18 mouse cellular contexts compared by ENCODE assay signal in the genomic region with DNA sequence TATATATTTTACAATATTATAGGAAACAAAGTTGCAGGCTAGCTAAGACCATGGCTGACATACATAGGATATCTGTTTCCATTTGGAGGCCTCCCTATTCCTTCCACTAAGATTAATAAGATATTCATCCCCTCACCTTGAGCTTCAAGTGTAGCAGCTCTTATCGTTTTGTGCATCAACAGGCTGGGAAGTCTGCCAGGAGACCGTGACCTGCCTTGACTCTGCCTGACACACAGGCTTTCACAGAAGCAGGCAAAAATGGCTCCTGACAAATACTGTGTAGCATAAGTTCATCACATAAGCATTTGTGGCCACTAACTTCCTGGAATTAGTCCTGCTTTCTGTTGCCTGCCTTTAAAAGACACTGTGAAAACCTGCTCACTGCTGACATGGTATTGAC. TPM values are rescaled to one million over a fixed set of nuclear protein-coding genes. Genes with fewer than 3 reads are reported as not detected.
A peak's percentile ranks its signal among the peaks of the same experiment; 100 is the strongest.
DNase-seq lines count a peak whose midpoint lies in the region; ATAC-seq lines count a peak whose summit lies in the region.
"Had no signal": no experiment of that assay in that cellular context is flagged by ENCODE, and none has a peak within 500 bp of the region (broad histone marks: within the 10 kb centered on the region; RNA-seq: fewer than 3 reads in every experiment).

No protein-coding gene starts in this region.

- H3K4me3 ChIP-seq in kidney, embryonic 15.5 days (replicated peaks) = no peak overlapping the region
- no peak overlapping the region for H3K4me3 ChIP-seq in forebrain, embryonic 10.5 days
- H3K4me3 ChIP-seq: embryonic facial prominence, embryonic 12.5 days; heart, embryonic 12.5 days; hindbrain, embryonic 15.5 days; lung, embryonic 15.5 days; midbrain, embryonic 10.5 days; stomach, embryonic 15.5 days had no signal

- H3K4me2 ChIP-seq in kidney, embryonic 15.5 days = no peak overlapping the region
- H3K4me2 ChIP-seq: embryonic facial prominence, embryonic 12.5 days; heart, embryonic 12.5 days; hindbrain, embryonic 15.5 days; lung, embryonic 15.5 days; stomach, embryonic 15.5 days had no signal

- no peak overlapping the region for H3K27ac ChIP-seq in kidney, embryonic 15.5 days
- H3K27ac ChIP-seq in forebrain, embryonic 10.5 days = no peak overlapping the region
- H3K27ac ChIP-seq: embryonic facial prominence, embryonic 12.5 days; hindbrain, embryonic 15.5 days; lung, embryonic 15.5 days; midbrain, embryonic 10.5 days; stomach, embryonic 15.5 days had no signal

- no peaks in the 10 kb centered on the region for H3K36me3 ChIP-seq in kidney, embryonic 15.5 days
- H3K36me3 ChIP-seq in forebrain, embryonic 10.5 days (replicated peaks) = no peaks in the 10 kb centered on the region
- H3K36me3 ChIP-seq: embryonic facial prominence, embryonic 12.5 days; heart, embryonic 12.5 days; hindbrain, embryonic 15.5 days; lung, embryonic 15.5 days; midbrain, embryonic 10.5 days; stomach, embryonic 15.5 days had no signal

- DNase-seq in kidney, adult 9 months = peak; percentile 11
- DNase-seq in urinary bladder, postnatal 14 days (ENCODE audit: low spot score) = peak; percentile 30
- no peak for DNase-seq in urinary bladder, postnatal 10 days (ENCODE audit: low spot score)
- DNase-seq in adrenal gland, postnatal 36 days = peak; percentile 80 to 89
- DNase-seq in left cerebral cortex, postnatal 10 days (ENCODE audit: extremely low spot score in 1 of 2, low spot score in 2 of 2) = no peak
- DNase-seq in forebrain, embryonic 10.5 days (ENCODE audit: extremely low spot score, low spot score) = no peak
- DNase-seq: cerebellum, adult 18-20 months; heart, postnatal 36 days; thymus, postnatal 14 days had no signal

- intact Hi-C loops in left cerebral cortex, postnatal 10 days (cut with DNase I) = no loop called here

- H3K9me3 ChIP-seq in kidney, embryonic 15.5 days (replicated peaks) = no peaks in the 10 kb centered on the region
- no peaks in the 10 kb centered on the region for H3K9me3 ChIP-seq in forebrain, embryonic 10.5 days
- H3K9me3 ChIP-seq: embryonic facial prominence, embryonic 12.5 days; heart, embryonic 12.5 days; hindbrain, embryonic 15.5 days; lung, embryonic 15.5 days; midbrain, embryonic 10.5 days; stomach, embryonic 15.5 days had no signal

- ATAC-seq in kidney, embryonic 15.5 days (replicated peaks; ENCODE audit: low FRiP score) = no peak
- ATAC-seq: forebrain, embryonic 16.5 days; intestine, postnatal 0 days had no signal

- H3K4me1 ChIP-seq in kidney, embryonic 15.5 days = no peaks in the 10 kb centered on the region
- H3K4me1 ChIP-seq in forebrain, embryonic 10.5 days = no peaks in the 10 kb centered on the region
- H3K4me1 ChIP-seq: embryonic facial prominence, embryonic 12.5 days; hindbrain, embryonic 15.5 days; lung, embryonic 15.5 days; midbrain, embryonic 10.5 days; stomach, embryonic 15.5 days had no signal

- 47% methylated on average over 2 of the region's 2 CpGs for WGBS in kidney, embryonic 15.5 days
- WGBS in forebrain, embryonic 10.5 days = 88% methylated on average over 2 of the region's 2 CpGs

- H3K9ac ChIP-seq in kidney, embryonic 15.5 days = no peak overlapping the region
- H3K9ac ChIP-seq: embryonic facial prominence, embryonic 12.5 days; heart, embryonic 12.5 days; hindbrain, embryonic 15.5 days; lung, embryonic 15.5 days; stomach, embryonic 15.5 days had no signal

- no peaks in the 10 kb centered on the region for H3K27me3 ChIP-seq in kidney, embryonic 15.5 days
- no peaks in the 10 kb centered on the region for H3K27me3 ChIP-seq in forebrain, embryonic 10.5 days (ENCODE audit: poor library complexity, severe bottlenecking)
- H3K27me3 ChIP-seq: embryonic facial prominence, embryonic 12.5 days; heart, embryonic 12.5 days; hindbrain, embryonic 15.5 days; lung, embryonic 15.5 days; stomach, embryonic 15.5 days had no signal

RNA-seq across cellular contexts. Expression of a gene that starts 27.1 kb away (rescaled TPM):
- polyA plus RNA-seq in kidney, embryonic 15.5 days (2015; fragmentation: Nextera tagmentation; extraction: Ambion mirVana) = 27.7 and 28.4 TPM in 2 replicates
- 10 to 100 TPM; 41.8 to 44.0 TPM for total RNA-seq in adrenal gland, postnatal 36 days (2021)
- total RNA-seq in left cerebral cortex, postnatal 10 days (2021) = 10 to 100 TPM; 67.1 to 68.0 TPM
- polyA plus RNA-seq in forebrain, embryonic 10.5 days (2016; fragmentation: Nextera tagmentation; extraction: Ambion mirVana) = 21.7 and 23.1 TPM in 2 replicates

RNA-seq across cellular contexts. Expression of a gene that starts 41.1 kb away (rescaled TPM):
- polyA plus RNA-seq in kidney, embryonic 15.5 days (2015; fragmentation: Nextera tagmentation; extraction: Ambion mirVana) = 64.0 and 66.6 TPM in 2 replicates
- total RNA-seq in adrenal gland, postnatal 36 days (2021) = 10 to 100 TPM; 57.5 to 85.7 TPM
- 10 to 100 TPM; 39.0 to 41.6 TPM for total RNA-seq in left cerebral cortex, postnatal 10 days (2021)
- 57.4 and 59.1 TPM in 2 replicates for polyA plus RNA-seq in forebrain, embryonic 10.5 days (2016; fragmentation: Nextera tagmentation; extraction: Ambion mirVana)

Comparison
In these comparisons a context has a peak if more than half of its experiments do, and no peak if none do; other contexts are left out.
1. DNase-seq: peak in kidney, adult 9 months (single experiment), urinary bladder, postnatal 14 days (single experiment) and adrenal gland, postnatal 36 days (2 of 2); none in urinary bladder, postnatal 10 days (single experiment), left cerebral cortex, postnatal 10 days (0 of 2) and forebrain, embryonic 10.5 days (single experiment).